Mouse (Mus musculus): ENCODE data around the gene Zfp772. TPM values are rescaled to one million over a fixed set of nuclear protein-coding genes. Genes with fewer than 3 reads are reported as not detected.

Zfp772 gene
- polyA plus RNA-seq (2017; shearing (Covaris generic)) = 4.3 TPM

GRCm38 (mm10) chr7:7209313-7210151, at the start of gene Zfp772:
TSS of gene Zfp772 (minus strand) at chr7:7209998.

GRCm38 (mm10) chr7:7247228-7247627, 37.4 kb upstream of the Zfp772 start, which contains the start of gene Vmn2r29:
TSS of gene Vmn2r29 (minus strand) at chr7:7247328.

GRCm38 (mm10) chr7:7171227-7172147, 38.3 kb downstream of the Zfp772 start, which contains the start of gene Zfp418:
TSS of gene Zfp418 (plus strand) at chr7:7171330.

Other genes with a start within 250 kb of the Zfp772 start
- gene Aurkc, start 214.7 kb downstream of the Zfp772 start, polyA plus RNA-seq (2017; shearing (Covaris generic)) = not detected
- 26.5 TPM for gene Zfp954, start 88.5 kb downstream of the Zfp772 start, polyA plus RNA-seq (2017; shearing (Covaris generic))
- gene Zfp773, start 73.2 kb downstream of the Zfp772 start, polyA plus RNA-seq (2017; shearing (Covaris generic)) = 9.0 TPM
- gene Zfp418, start 38.7 kb downstream of the Zfp772 start, polyA plus RNA-seq (2017; shearing (Covaris generic)) = 3.4 TPM
- gene Vmn2r29, start 37.3 kb upstream of the Zfp772 start, polyA plus RNA-seq (2017; shearing (Covaris generic)) = 1.2 TPM
- gene Gm45844, start 68.3 kb upstream of the Zfp772 start, polyA plus RNA-seq (2017; shearing (Covaris generic)) = 1.3 TPM
- gene Clcn4, start 90.9 kb upstream of the Zfp772 start, polyA plus RNA-seq (2017; shearing (Covaris generic)) = 66.6 TPM
- gene Vmn2r30, start 127.6 kb upstream of the Zfp772 start, polyA plus RNA-seq (2017; shearing (Covaris generic)) = not detected
- not detected for gene Gm45783, start 164.6 kb upstream of the Zfp772 start, polyA plus RNA-seq (2017; shearing (Covaris generic))
- gene Vmn2r31, start 189.7 kb upstream of the Zfp772 start, polyA plus RNA-seq (2017; shearing (Covaris generic)) = 0.11 TPM

Data from CD4-positive, CD25-positive, alpha-beta regulatory T cell (primary cell).